Mouse (Mus musculus) Patski (cell line): Measurements from ENCODE around the gene Snx29. TPM values are rescaled to one million over a fixed set of nuclear protein-coding genes. Genes with fewer than 3 reads are reported as not detected.

Experiments
- ATAC-seq: fragments of 100-300 bp; one replicate; pipeline ENCODE4 v1.8.0; 2021
- CTCF ChIA-PET: fragments of 350-600 bp; sonication (Branson Sonifier 250); formaldehyde crosslinking; loops from one replicate; lab custom pipeline; 2022; ENCODE audit warnings: inconsistent platforms; lab: Charles Lee
- POLR2A ChIA-PET: fragments of 350-600 bp; sonication (Branson Sonifier 250); formaldehyde crosslinking; loops from one replicate; lab custom pipeline; 2022; ENCODE audit warnings: antibody characterized with exemption, inconsistent platforms; lab: Charles Lee
- DNase-seq: peaks from one replicate; pipeline ENCODE4 v3.0.0-alpha.2; 2011; ENCODE audit warnings: low read depth, low spot score
- H3K27me3 ChIP-seq: fragments of 371-371 bp; one replicate; pipeline ENCODE4 v1.5.1; 2021
- CTCF ChIP-seq: fragments of 100-300 bp; IDR thresholded peaks from one replicate; pipeline ENCODE4 v1.5.1; 2021
- in situ Hi-C: fragments of 300-500 bp; cut with MboI; formaldehyde crosslinking; loops from 3 replicates; pipeline ENCODE4 v1.11.1; 2018; ENCODE audit warnings: low pct_unique_long_range_greater_than_20kb, mixed read lengths
- polyA plus RNA-seq: library from polyadenylated mRNA; unstranded; gene quantifications from one replicate; pipeline ENCODE4 v1.2.3, GENCODE M21; 2021

The Snx29 gene
- polyA plus RNA-seq, 1 experiment from 2014 or later: 11.9 TPM

- no peaks in the 10 kb centered on the region for H3K27me3 ChIP-seq
- DNase-seq (no peak), ATAC-seq (no peak)
- no peak for TF ChIP-seq CTCF
- ChIA-PET CTCF (interaction anchor here (1.2 to 1.4 kb wide), 2 partner anchors 9 to 42 kb away, joined by 3 to 4 read pairs; no protein-coding TSS in a partner anchor), POLR2A (no interaction called here)
- in situ Hi-C loops: no loop called here
Measured at GRCm38 (mm10) chr16:11380871-11381270, 58.2 kb downstream of the Snx29 start.

- CTCF ChIA-PET: no interaction called here
- H3K27me3 ChIP-seq: no peaks in the 10 kb centered on the region
- no peak for ATAC-seq
- in situ Hi-C loops: no loop called here
- POLR2A ChIA-PET: interaction anchor here (0.7 kb wide), 1 partner anchor 11 kb away, joined by 3 read pairs; no protein-coding TSS in a partner anchor
- no peak for TF ChIP-seq CTCF
- no peak for DNase-seq
Measured at GRCm38 (mm10) chr16:11384361-11384760, 61.7 kb downstream of the Snx29 start.

GRCm38 (mm10) chr16:11385150-11385549 is 62.4 kb downstream of the Snx29 start:
- in situ Hi-C loops: no loop called here
- no peaks in the 10 kb centered on the region for H3K27me3 ChIP-seq
- ATAC-seq (no peak), DNase-seq (no peak)
- ChIA-PET POLR2A (interaction anchor here (0.7 kb wide), 1 partner anchor 12 kb away, joined by 3 read pairs; no protein-coding TSS in a partner anchor), CTCF (no interaction called here)
- no peak for TF ChIP-seq CTCF

- no peak for TF ChIP-seq CTCF
Measured at GRCm38 (mm10) chr16:11385798-11386197, 63.1 kb downstream of the Snx29 start.

GRCm38 (mm10) chr16:11386221-11386620 is 63.5 kb downstream of the Snx29 start:
- no peaks in the 10 kb centered on the region for H3K27me3 ChIP-seq
- ATAC-seq: no peak
- ChIA-PET CTCF (no interaction called here), POLR2A (no interaction called here)
- in situ Hi-C loops: no loop called here
- no peak for DNase-seq
- TF ChIP-seq CTCF: no peak

More at GRCm38 (mm10) chr16:11385798-11386197, 63.1 kb downstream of the Snx29 start:
- ChIA-PET POLR2A (no interaction called here), CTCF (no interaction called here)
- in situ Hi-C loops: no loop called here
- no peak for DNase-seq
- no peak for ATAC-seq
- no peaks in the 10 kb centered on the region for H3K27me3 ChIP-seq

GRCm38 (mm10) chr16:11388085-11388484 is 65.4 kb downstream of the Snx29 start:
- no peak for ATAC-seq
- DNase-seq: no peak
- no peaks in the 10 kb centered on the region for H3K27me3 ChIP-seq
- POLR2A ChIA-PET: interaction anchor here (0.5 kb wide), 1 partner anchor 430 kb away, joined by 3 read pairs; no protein-coding TSS in a partner anchor
- no peak for TF ChIP-seq CTCF
- in situ Hi-C loops: no loop called here
- CTCF ChIA-PET: no interaction called here

GRCm38 (mm10) chr16:11389324-11389723 is 66.6 kb downstream of the Snx29 start:
- no peaks in the 10 kb centered on the region for H3K27me3 ChIP-seq
- no peak for TF ChIP-seq CTCF
- ChIA-PET CTCF (interaction anchor here (1.2 kb wide), 1 partner anchor 10 kb away, joined by 3 read pairs; no protein-coding TSS in a partner anchor), POLR2A (interaction anchor here (0.7 kb wide), 1 partner anchor 68 kb away, joined by 8 read pairs; no protein-coding TSS in a partner anchor)
- DNase-seq (no peak), ATAC-seq (no peak)
- in situ Hi-C loops: no loop called here

- DNase-seq: no peak
- in situ Hi-C loops: no loop called here
- ChIA-PET POLR2A (no interaction called here), CTCF (no interaction called here)
- H3K27me3 ChIP-seq: no peaks in the 10 kb centered on the region
- peak; percentile 49 for TF ChIP-seq CTCF
- no peak for ATAC-seq
Measured at GRCm38 (mm10) chr16:11396570-11396969, 73.9 kb downstream of the Snx29 start.

GRCm38 (mm10) chr16:11399386-11399785 is 76.7 kb downstream of the Snx29 start:
- POLR2A ChIA-PET: no interaction called here
- no peak for TF ChIP-seq CTCF
- ATAC-seq: no peak
- H3K27me3 ChIP-seq: no peaks in the 10 kb centered on the region
- DNase-seq: no peak
- CTCF ChIA-PET: interaction anchor here (1.1 to 1.3 kb wide), 2 partner anchors 10 to 15 kb away, joined by 3 read pairs; no protein-coding TSS in a partner anchor
- in situ Hi-C loops: no loop called here

GRCm38 (mm10) chr16:11399845-11400565 is 77.3 kb downstream of the Snx29 start:
- no peaks in the 10 kb centered on the region for H3K27me3 ChIP-seq
- ATAC-seq (no peak), DNase-seq (no peak)
- TF ChIP-seq CTCF: no peak
- in situ Hi-C loops: loop anchor here (25.0 kb wide), 1 partner anchor 513 kb away; no protein-coding TSS in a partner anchor
- ChIA-PET POLR2A (interaction anchor here (0.5 kb wide), 1 partner anchor 108 kb away, joined by 3 read pairs; no protein-coding TSS in a partner anchor), CTCF (interaction anchor here (1.1 to 1.3 kb wide), 2 partner anchors 11 to 15 kb away, joined by 3 read pairs; no protein-coding TSS in a partner anchor)

GRCm38 (mm10) chr16:11400936-11401335 is 78.2 kb downstream of the Snx29 start:
- POLR2A ChIA-PET: no interaction called here

More at GRCm38 (mm10) chr16:11400936-11401335, 78.2 kb downstream of the Snx29 start:
- CTCF ChIA-PET: no interaction called here
- DNase-seq (no peak), ATAC-seq (no peak)
- no peak for TF ChIP-seq CTCF
- in situ Hi-C loops: loop anchor here (25.0 kb wide), 1 partner anchor 514 kb away; no protein-coding TSS in a partner anchor
- H3K27me3 ChIP-seq: no peaks in the 10 kb centered on the region
